Mouse (Mus musculus): ENCODE measurements at regions not wholly inside any gene's neighbourhood (a gene's known extent, or its start where the extent isn't known, plus 50 kb on each side); places are given as distances from the start of the nearest gene placed in this dataset.
A peak's percentile ranks its signal among the peaks of the same experiment; 100 is the strongest.

GRCm38 (mm10) chr17:40455920-40456319 lies 63.9 kb upstream of the Esp8 start:
- H3K27ac ChIP-seq (replicated peaks; ENCODE audit: insufficient read depth, low read depth, low read length), result no peak overlapping the region
- TF ChIP-seq POLR2A (IDR thresholded peaks at IDR 0.05; ENCODE audit: extremely low read depth, insufficient read depth, low read length), result no peak
- TF ChIP-seq CTCF (IDR thresholded peaks at IDR 0.05; ENCODE audit: low read depth, low read length), result no peak
- H3K9ac ChIP-seq (ENCODE audit: low read depth, low read length), result no peak overlapping the region
- no peak overlapping the region for H3K4me3 ChIP-seq (ENCODE audit: insufficient read depth, low read depth, low read length)
- H3K27me3 ChIP-seq (ENCODE audit: control insufficient read depth, insufficient read depth, low read length), result no peaks in the 10 kb centered on the region
- H3K4me1 ChIP-seq (ENCODE audit: control insufficient read depth, insufficient read depth, low read length), result no peaks in the 10 kb centered on the region
- H3K79me2 ChIP-seq (ENCODE audit: control insufficient read depth, insufficient read depth, low read length), result no peaks in the 10 kb centered on the region
- H3K36me3 ChIP-seq (ENCODE audit: control insufficient read depth, insufficient read depth, low read length), result no peaks in the 10 kb centered on the region
- no peak for DNase-seq (ENCODE audit: extremely low read depth, low read depth, low spot score)
- WGBS, result 44% methylated on average over 1 of the region's 1 CpGs

GRCm38 (mm10) chr17:40430446-40430845 lies 89.4 kb upstream of the Esp8 start:
- Histone ChIP-seq H3K9ac (ENCODE audit: low read depth, low read length) (no peak overlapping the region), H3K36me3 (ENCODE audit: control insufficient read depth, insufficient read depth, low read length) (no peaks in the 10 kb centered on the region), H3K4me1 (ENCODE audit: control insufficient read depth, insufficient read depth, low read length) (no peaks in the 10 kb centered on the region), H3K27ac (replicated peaks; ENCODE audit: insufficient read depth, low read depth, low read length) (no peak overlapping the region), H3K79me2 (ENCODE audit: control insufficient read depth, insufficient read depth, low read length) (no peaks in the 10 kb centered on the region), H3K4me3 (ENCODE audit: insufficient read depth, low read depth, low read length) (no peak overlapping the region), H3K27me3 (ENCODE audit: control insufficient read depth, insufficient read depth, low read length) (no peaks in the 10 kb centered on the region)
- 22% methylated on average over 1 of the region's 1 CpGs for WGBS
- TF ChIP-seq CTCF (IDR thresholded peaks at IDR 0.05; ENCODE audit: low read depth, low read length) (0 out of 2 replicates have a peak, but pooled peaks have one; percentile 3), POLR2A (IDR thresholded peaks at IDR 0.05; ENCODE audit: extremely low read depth, insufficient read depth, low read length) (no peak)
- peak; percentile 6 for DNase-seq (ENCODE audit: extremely low read depth, low read depth, low spot score)

- no peak overlapping the region for H3K9ac ChIP-seq (ENCODE audit: low read depth, low read length)
- no peak for DNase-seq (ENCODE audit: extremely low read depth, low read depth, low spot score)
- H3K27me3 ChIP-seq (ENCODE audit: control insufficient read depth, insufficient read depth, low read length), result no peaks in the 10 kb centered on the region
- H3K4me1 ChIP-seq (ENCODE audit: control insufficient read depth, insufficient read depth, low read length), result no peaks in the 10 kb centered on the region
- H3K36me3 ChIP-seq (ENCODE audit: control insufficient read depth, insufficient read depth, low read length), result no peaks in the 10 kb centered on the region
- no peaks in the 10 kb centered on the region for H3K79me2 ChIP-seq (ENCODE audit: control insufficient read depth, insufficient read depth, low read length)
- TF ChIP-seq POLR2A (IDR thresholded peaks at IDR 0.05; ENCODE audit: extremely low read depth, insufficient read depth, low read length) (no peak), CTCF (IDR thresholded peaks at IDR 0.05; ENCODE audit: low read depth, low read length) (no peak)
- no peak overlapping the region for H3K4me3 ChIP-seq (ENCODE audit: insufficient read depth, low read depth, low read length)
- no peak overlapping the region for H3K27ac ChIP-seq (replicated peaks; ENCODE audit: insufficient read depth, low read depth, low read length)
- 78% methylated on average over 11 of the region's 11 CpGs for WGBS
These were observed 99.6 kb upstream of the Crisp1 start for GRCm38 (mm10) chr17:40418651-40419050.

GRCm38 (mm10) chr17:40384567-40384966 lies 65.6 kb upstream of the Crisp1 start:
- H3K4me1 ChIP-seq (ENCODE audit: control insufficient read depth, insufficient read depth, low read length), result no peaks in the 10 kb centered on the region
- no peak overlapping the region for H3K9ac ChIP-seq (ENCODE audit: low read depth, low read length)
- H3K36me3 ChIP-seq (ENCODE audit: control insufficient read depth, insufficient read depth, low read length), result no peaks in the 10 kb centered on the region
- no peak overlapping the region for H3K4me3 ChIP-seq (ENCODE audit: insufficient read depth, low read depth, low read length)
- H3K27me3 ChIP-seq (ENCODE audit: control insufficient read depth, insufficient read depth, low read length), result no peaks in the 10 kb centered on the region
- 25% methylated on average over 1 of the region's 1 CpGs for WGBS
- no peaks in the 10 kb centered on the region for H3K79me2 ChIP-seq (ENCODE audit: control insufficient read depth, insufficient read depth, low read length)
- TF ChIP-seq CTCF (IDR thresholded peaks at IDR 0.05; ENCODE audit: low read depth, low read length) (no peak), POLR2A (IDR thresholded peaks at IDR 0.05; ENCODE audit: extremely low read depth, insufficient read depth, low read length) (no peak)
- DNase-seq (ENCODE audit: extremely low read depth, low read depth, low spot score), result no peak
- H3K27ac ChIP-seq (replicated peaks; ENCODE audit: insufficient read depth, low read depth, low read length), result no peak overlapping the region

GRCm38 (mm10) chr17:40372747-40373146 lies 53.7 kb upstream of the Crisp1 start:
- H3K4me1 ChIP-seq (ENCODE audit: control insufficient read depth, insufficient read depth, low read length), result no peaks in the 10 kb centered on the region
- H3K27ac ChIP-seq (replicated peaks; ENCODE audit: insufficient read depth, low read depth, low read length), result no peak overlapping the region
- no peaks in the 10 kb centered on the region for H3K79me2 ChIP-seq (ENCODE audit: control insufficient read depth, insufficient read depth, low read length)
- TF ChIP-seq POLR2A (IDR thresholded peaks at IDR 0.05; ENCODE audit: extremely low read depth, insufficient read depth, low read length) (no peak), CTCF (IDR thresholded peaks at IDR 0.05; ENCODE audit: low read depth, low read length) (no peak)
- H3K27me3 ChIP-seq (ENCODE audit: control insufficient read depth, insufficient read depth, low read length), result no peaks in the 10 kb centered on the region
- H3K36me3 ChIP-seq (ENCODE audit: control insufficient read depth, insufficient read depth, low read length), result no peaks in the 10 kb centered on the region
- H3K4me3 ChIP-seq (ENCODE audit: insufficient read depth, low read depth, low read length), result no peak overlapping the region
- H3K9ac ChIP-seq (ENCODE audit: low read depth, low read length), result no peak overlapping the region
- no peak for DNase-seq (ENCODE audit: extremely low read depth, low read depth, low spot score)
